Mouse (Mus musculus) cerebellum, adult (tissue): ENCODE data around the gene Ece2.

ENCODE experiments used
- ATAC-seq: cut with Nextera tagmentation; 2 replicates; pipeline ENCODE4 v1.9.2; 2017; ENCODE audit warnings: mild to moderate bottlenecking, moderate library complexity, mixed read lengths; ENCODE audit not compliant: insufficient number of reproducible peaks, low FRiP score, low TSS enrichment

Ece2 gene

DNA sequence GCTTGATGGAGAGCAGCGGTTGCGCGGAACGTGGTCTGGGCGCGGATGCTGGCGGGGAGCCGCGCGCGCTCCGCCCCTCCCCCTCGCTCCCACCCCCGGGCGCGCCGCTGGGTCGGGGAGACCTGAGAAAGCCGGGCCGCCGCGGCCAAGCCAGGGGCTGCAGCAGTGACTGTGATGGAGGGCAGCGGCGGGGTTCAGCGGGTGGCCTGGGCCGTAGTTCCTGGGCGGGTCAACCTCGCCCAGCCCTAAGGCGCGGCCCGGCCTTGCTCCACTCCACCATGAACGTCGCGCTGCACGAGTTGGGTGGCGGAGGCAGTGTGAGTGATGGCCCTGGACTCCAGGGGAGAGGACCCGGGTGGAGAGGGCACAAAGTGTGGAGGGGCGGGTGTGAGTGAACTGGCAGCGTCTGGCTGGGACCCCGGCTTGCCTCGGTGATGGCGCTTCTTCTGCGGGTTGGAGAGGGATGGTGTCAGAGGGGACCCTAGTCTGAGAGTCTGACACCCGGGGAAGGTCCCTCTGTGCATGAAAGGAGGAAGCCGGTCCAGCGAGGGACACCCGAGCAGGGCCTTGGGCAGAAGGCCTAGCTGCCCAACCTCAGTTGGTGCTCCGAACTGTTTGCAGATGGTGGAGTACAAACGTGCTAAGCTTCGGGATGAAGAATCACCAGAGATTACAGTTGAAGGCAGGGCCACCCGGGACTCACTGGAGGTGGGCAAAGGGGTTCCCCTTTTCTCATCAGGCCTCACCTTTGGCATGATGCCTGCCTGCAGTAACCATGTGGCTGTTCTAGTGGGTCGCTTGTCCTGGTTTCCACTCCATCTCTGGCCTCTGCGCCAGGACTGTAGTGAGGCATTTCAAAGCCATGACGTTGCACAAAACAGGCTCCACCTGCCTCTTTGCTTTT is at the start of gene Ece2:
Ece2 (plus strand) TSS at position 98 of the 904 bp plus-strand sequence.
- ATAC-seq: peak; percentile 64; the same call in 1 of the 2 replicates

GRCm38 (mm10) chr16:20589366-20589938 is 40.2 kb upstream of the Ece2 start, which contains the start of gene Vwa5b2:
Vwa5b2 (plus strand) TSS chr16:20589471.
- no peak for ATAC-seq

DNA sequence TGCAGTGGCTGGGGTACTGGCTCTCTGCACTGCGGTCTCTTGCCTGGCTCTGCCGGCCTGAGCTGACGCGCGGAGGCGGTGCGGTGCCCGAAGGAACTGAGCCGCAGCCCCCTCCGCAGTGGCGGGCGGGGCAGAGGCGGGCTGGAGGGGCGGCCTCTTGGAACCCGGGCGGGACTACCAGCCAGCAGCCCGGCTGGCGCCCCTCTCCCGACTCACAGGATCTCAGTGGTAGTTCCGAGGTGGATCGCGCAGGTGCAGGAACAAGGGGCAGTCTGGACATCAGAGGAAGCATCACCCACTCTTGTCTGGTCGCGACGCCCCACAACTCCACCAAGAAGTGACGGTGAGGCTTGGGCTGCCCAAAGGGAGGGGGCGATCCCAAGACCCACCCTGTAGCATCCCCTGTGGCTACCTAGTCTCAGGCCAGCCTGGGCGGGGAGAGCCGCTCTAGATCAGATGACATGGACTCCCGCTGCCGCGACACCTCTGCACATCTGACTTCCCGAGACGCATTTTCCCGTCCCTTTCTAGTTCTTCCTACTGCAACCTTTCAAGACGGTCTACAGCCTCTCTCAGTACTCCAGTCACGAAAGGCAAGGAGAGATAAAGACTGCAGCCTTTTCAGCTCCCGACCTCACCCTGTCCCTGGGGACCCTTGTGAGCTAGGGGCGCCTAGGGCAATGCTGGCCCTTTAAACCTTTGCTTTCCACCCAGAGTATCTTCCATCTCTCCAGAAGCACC is 39.5 kb upstream of the Ece2 start:
- peak; percentile 77 for ATAC-seq

GRCm38 (mm10) chr16:20590680-20591038 is 39.0 kb upstream of the Ece2 start:
- no peak for ATAC-seq

DNA sequence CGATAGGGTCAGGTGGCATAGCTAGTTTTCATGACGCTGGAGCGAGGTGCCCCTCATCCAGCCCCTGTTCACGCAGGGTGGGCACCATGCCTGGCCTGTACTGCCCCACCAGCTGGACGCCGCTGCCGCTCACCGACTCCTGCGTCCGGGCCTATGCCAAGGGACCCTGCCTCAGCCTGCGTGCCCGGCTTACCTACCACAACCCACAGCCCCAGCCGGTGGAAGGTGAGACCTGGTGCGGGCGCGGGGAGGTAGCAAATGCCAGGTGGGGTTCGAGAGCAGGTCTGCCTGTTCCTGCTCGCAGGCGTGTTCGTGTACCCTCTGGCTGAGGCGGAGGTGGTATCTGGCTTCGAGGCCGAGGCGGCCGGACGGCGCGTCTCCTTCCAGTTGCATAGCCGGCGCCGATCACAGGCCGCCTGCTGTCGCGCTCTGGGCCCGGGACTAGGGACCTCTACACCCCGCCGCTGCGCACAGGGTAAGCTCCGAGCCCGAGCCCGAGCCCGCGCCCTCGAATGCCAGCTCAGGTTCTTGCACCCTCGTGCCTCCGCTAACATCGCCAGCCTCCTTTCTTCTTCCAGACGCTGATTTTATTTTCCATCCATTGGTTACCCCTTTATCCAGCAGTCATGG is 38.4 kb upstream of the Ece2 start:
- ATAC-seq: no peak

DNA sequence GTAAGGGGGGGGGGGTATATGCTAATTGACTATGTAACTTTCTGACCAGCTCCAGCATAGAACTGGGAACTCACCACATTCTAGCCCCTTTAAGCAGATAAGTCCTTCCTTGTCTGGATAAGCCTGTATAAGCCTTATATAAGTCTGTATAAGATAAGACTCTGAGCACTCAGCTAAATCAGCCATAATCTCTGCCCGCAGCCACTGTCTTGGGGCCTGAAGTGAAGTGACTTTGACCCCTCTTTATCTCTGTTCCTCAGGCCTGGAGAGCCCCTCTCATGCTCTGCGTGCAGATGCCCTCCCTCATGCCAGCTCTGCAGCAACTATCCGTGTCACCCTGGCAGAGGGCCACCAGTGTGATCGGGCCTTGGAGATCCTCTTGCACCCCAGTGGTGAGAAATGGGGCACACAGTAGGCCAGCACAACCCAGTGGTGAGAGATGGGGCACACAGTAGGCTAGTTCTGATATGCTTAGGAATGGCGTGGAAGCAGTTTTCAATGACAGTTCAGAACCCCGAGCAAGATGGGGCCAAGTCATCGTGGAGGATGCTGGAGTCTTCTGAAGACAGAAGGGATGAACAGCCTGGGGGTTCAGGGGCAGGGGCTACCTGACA is 34.5 kb upstream of the Ece2 start:
- no peak for ATAC-seq

- no peak for ATAC-seq
Measured at GRCm38 (mm10) chr16:20595737-20596136, 33.9 kb upstream of the Ece2 start.

DNA sequence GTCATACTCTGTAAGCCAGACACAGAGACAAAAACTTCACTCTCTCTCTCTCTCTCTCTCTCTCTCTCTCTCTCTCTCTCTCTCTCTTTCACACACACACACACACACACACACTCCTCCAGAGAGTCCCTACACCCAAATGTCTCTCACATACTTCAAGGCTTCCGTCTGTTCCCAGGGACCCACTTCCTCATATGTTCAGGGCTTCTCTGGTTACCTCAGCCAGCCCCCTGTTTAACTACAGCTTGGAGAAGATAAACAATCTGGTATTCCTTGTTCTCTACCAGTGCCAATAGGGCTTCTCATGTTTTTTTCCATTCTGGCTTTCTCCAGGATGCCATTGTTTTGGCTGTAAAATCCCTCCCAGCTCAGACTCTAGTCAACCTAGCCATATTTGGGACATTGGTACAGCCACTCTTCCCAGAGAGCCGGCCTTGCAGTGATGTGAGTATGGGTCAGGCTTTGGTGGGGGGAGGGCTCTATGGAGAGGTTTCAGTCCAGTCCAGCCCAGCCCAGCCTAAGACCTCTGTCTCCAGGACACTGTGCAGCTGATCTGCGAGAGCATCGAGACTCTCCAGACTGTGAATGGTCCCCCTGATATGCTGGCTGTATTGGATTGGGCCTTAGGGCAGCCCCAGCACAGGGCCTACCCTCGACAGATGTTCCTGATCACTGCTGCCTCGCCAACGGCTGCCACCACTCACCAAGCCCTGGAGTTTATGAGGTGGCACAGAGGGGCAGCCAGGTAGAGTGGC is 32.8 kb upstream of the Ece2 start:
- no peak for ATAC-seq

GRCm38 (mm10) chr16:20600511-20600910 is 29.1 kb upstream of the Ece2 start:
- no peak for ATAC-seq

DNA sequence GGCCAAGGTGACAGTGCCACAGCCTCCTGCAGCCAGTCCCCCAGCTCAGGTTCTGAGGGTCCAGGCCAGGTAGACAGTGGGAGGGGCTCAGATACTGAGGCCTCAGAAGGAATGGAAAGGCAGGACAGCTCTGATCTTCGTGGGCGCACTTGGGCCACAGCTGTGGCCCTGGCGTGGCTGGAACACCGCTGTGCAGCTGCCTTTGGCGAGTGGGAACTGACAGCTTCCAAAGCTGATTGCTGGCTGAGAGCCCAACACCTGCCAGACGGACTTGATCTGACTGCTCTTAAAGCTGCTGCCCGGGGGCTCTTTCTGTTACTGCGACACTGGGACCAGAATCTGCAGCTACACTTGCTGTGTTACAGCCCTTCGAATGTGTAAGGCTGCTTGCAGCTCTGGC is 24.9 kb upstream of the Ece2 start:
- no peak for ATAC-seq

DNA sequence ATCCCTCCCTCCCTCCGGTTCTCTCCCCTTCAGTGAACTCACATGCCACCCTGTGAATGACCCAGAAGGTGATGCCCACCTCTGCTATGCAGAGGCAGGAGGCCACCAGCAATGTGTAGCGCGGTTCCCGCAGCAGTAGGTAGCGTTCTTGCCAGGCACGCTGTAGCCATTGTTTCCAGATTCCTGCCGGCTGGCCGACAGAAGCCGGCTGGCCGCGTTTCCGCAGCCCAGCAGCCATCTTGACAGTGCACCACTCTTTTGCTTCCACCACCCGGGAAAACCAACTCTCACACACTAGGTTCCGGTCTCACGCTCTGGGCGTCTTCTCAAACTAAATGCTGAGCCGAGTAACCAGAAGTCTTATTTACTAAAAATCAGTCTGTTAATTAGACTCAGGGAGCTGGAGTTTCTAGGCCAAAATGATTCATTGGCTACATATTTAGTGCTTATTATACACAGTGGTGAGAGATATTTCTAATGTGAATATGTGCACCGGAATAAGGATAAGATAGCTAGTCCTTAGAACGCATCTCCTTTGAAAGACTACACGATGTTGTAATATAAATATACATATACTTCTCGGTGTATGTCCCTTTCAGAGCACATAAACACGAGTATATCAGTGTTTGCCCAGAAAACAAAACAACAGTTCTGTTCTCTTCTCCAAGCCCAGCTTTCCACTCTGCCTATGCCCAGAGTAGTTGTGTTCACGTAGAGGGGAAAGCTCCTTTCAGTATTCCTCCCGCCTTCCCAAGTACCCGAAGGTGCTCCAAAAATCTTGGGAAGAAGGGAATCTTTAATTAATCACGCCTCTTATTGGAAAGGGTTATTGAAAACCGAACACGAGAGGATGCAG is 18.9 kb upstream of the Ece2 start:
- ATAC-seq: no peak

- peak; percentile 95 for ATAC-seq
Measured at GRCm38 (mm10) chr16:20611357-20612227, 18.0 kb upstream of the Ece2 start, which contains the start of the genes Eef1akmt4, Gm49333 and Alg3. Eef1akmt4 (plus strand) TSS chr16:20611593. Gm49333 (plus strand) TSS chr16:20611610. Alg3 (minus strand) TSS chr16:20611735.

GRCm38 (mm10) chr16:20619541-20620398 is 9.9 kb upstream of the Ece2 start:
- no peak for ATAC-seq

- ATAC-seq: no peak
Measured at GRCm38 (mm10) chr16:20620399-20620735, 9.3 kb upstream of the Ece2 start.

DNA sequence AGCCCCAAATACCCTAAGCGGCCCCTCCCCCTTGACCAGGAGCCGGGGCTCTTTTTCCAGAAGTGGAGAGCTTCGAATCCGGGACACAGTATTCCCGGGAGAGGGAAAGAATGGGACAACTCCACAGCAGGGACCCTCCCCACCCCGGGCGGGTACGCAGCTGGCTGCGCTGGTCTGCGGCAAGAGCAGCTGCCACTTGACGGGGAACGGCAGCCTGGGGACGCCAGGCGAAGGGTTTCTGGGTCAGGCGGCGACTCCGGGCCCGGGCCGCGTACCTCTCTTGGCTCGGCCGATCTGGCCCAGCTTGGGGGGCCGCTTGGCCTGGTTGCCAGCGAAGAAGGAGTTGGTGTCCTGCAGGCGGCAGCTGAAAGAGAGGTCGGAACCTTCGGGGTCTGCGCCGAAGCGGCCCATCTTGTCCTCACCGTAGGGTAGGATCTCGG is 8.9 kb upstream of the Ece2 start:
- ATAC-seq: no peak

- peak; percentile 54 for ATAC-seq
Measured at GRCm38 (mm10) chr16:20621191-20621990, 8.2 kb upstream of the Ece2 start, which contains the start of gene Camk2n2. Camk2n2 (minus strand) TSS chr16:20621287.
